Mouse (Mus musculus): Measurements from ENCODE around the gene Nup107.

GRCm38 (mm10) chr10:117811555-117811954 lies 19.1 kb upstream of the Nup107 start:
- no peak for TF ChIP-seq CTCF (IDR thresholded peaks at IDR 0.05; ENCODE audit: borderline replicate concordance, insufficient read depth, low read depth, low read length)
- no peak for TF ChIP-seq POLR2A (IDR thresholded peaks at IDR 0.05; ENCODE audit: borderline replicate concordance, insufficient read depth, low read length)

Data from cerebellum, adult 2 months (tissue).